Mouse (Mus musculus) ES-E14 (cell line): ENCODE results near the gene Barhl2.

Experiments
- MAFK ChIP-seq: IDR thresholded peaks from 2 replicates; pipeline ENCODE4 v1.6.1; 2014; ENCODE audit warnings: mild to moderate bottlenecking, low read depth, low read length, inconsistent platforms; ENCODE audit not compliant: insufficient read depth
- ZC3H11A ChIP-seq: IDR thresholded peaks from 2 replicates; pipeline ENCODE4 v1.6.1; 2012; ENCODE audit warnings: low read depth, mild to moderate bottlenecking, inconsistent platforms, low read length, borderline replicate concordance
- ZNF384 ChIP-seq: IDR thresholded peaks from 2 replicates; pipeline ENCODE4 v1.6.1; 2012; ENCODE audit warnings: low read depth, low read length, inconsistent platforms

- TF ChIP-seq ZC3H11A (no peak), ZNF384 (no peak), MAFK (no peak)
Observed at GRCm38 (mm10) chr5:106464336-106465128, 6.6 kb upstream of the Barhl2 start.
